Mouse (Mus musculus): Measurements from ENCODE around the gene Togaram2. TPM values are rescaled to one million over a fixed set of nuclear protein-coding genes. Genes with fewer than 3 reads are reported as not detected.
"Not testable (repeated sequence)": the region's sequence is repeated elsewhere in the genome, so short reads cannot be mapped to it uniquely, and the experiment has no call there.

Gene Togaram2
- polyA plus RNA-seq (2015; fragmentation: Nextera tagmentation; extraction: Ambion mirVana) = 0.35 and 0.53 TPM in 2 replicates

DNA sequence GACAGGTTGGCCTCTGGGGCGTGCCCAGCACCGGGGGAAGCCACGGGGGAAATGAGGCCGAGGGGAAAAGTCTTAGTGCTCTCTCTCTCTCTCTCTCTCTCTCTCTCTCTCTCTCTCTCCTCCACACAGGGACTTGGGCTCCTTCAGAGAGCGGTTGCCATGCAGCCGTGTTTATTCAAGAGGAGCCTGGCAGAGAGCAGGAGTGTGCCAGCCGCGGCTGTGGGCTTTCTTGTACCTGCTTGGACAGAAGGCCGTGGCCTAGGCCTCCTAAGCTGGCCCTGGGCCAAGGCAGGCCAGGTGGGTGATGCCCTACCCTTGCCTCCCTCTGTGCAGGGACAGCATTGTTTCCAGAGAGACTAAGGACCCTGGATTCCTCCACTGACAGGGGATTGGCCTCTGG is at the start of gene Togaram2:
Gene Togaram2, plus strand, starts transcription at position 170 of the 400 bp plus-strand sequence.
- 0 out of 2 replicates have a peak, but pooled peaks have one; percentile 41 for ATAC-seq (ENCODE audit: low FRiP score)

DNA sequence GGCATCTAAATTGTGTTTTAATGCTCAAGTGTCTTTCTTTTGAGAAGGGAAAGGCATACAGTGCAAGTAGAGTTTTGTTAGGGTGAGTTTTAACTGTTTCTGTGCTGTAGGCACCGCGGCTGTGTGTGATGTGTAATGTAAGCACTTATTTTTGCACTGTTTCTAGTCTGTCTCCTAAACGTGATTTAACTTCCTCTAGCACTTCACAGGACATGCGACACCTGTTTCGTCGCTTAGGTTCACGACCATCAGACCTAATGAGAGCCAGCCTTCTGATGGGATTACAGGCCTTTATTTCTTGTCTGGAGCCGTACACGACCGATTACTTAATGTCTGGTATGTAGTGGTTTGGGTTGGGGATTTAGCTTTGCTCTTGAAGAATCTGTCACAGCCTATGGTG is 41.3 kb upstream of the Togaram2 start:
- H3K4me2 ChIP-seq = no peak overlapping the region
- no peaks in the 10 kb centered on the region for H3K27me3 ChIP-seq
- no peak for ATAC-seq (ENCODE audit: low FRiP score)
- H3K27ac ChIP-seq = no peak overlapping the region
- no peak overlapping the region for H3K4me3 ChIP-seq
- H3K36me3 ChIP-seq = peaks cover 76% of the 10 kb centered on the region
- no peaks in the 10 kb centered on the region for H3K9me3 ChIP-seq
- H3K9ac ChIP-seq = no peak overlapping the region
- WGBS = 92% methylated on average over 10 of the region's 10 CpGs
- H3K4me1 ChIP-seq (replicated peaks) = no peaks in the 10 kb centered on the region

More for the DNA sequence above, at the start of gene Togaram2:
- H3K9ac ChIP-seq = peak within 1 kb of the TSS; percentile 20; the same call in 1 of the 2 replicates
- no peak within 1 kb of the TSS for H3K4me3 ChIP-seq
- H3K4me2 ChIP-seq = no peak within 1 kb of the TSS
- no peaks in the 10 kb centered on the region for H3K27me3 ChIP-seq
- peaks cover 20% of the 10 kb centered on the region for H3K4me1 ChIP-seq (replicated peaks)
- no peaks in the 10 kb centered on the region for H3K9me3 ChIP-seq
- H3K27ac ChIP-seq = no peak within 1 kb of the TSS
- WGBS = 48% methylated on average over 9 of the region's 9 CpGs
- H3K36me3 ChIP-seq = no peaks in the 10 kb centered on the region

DNA sequence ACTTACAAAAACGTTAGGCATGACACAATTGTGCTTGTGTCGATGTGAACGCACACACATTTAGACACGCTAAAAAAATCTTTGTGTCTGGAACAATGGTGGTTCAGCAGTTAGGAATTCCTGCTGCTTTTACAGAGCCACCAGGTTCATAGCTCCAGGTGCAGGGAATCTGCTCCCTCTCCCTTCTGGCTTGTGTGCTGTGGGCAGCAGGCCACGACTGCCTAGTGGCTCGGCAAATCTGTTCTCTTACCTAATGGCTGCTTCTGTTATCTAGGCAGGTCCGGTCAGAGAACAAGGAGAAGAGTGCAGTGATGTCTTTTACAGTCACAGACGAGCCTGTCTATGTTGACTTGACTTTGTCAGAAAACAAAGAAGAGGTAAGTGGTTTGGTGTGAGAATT is 39.7 kb upstream of the Togaram2 start:
- H3K4me1 ChIP-seq (replicated peaks) = no peaks in the 10 kb centered on the region
- H3K4me2 ChIP-seq = no peak overlapping the region
- no peak overlapping the region for H3K27ac ChIP-seq
- H3K9me3 ChIP-seq = no peaks in the 10 kb centered on the region
- H3K9ac ChIP-seq = no peak overlapping the region
- H3K27me3 ChIP-seq = no peaks in the 10 kb centered on the region
- H3K4me3 ChIP-seq = no peak overlapping the region
- peaks cover 79% of the 10 kb centered on the region for H3K36me3 ChIP-seq
- no peak for ATAC-seq (ENCODE audit: low FRiP score)
- 86% methylated on average over 8 of the region's 8 CpGs for WGBS

DNA sequence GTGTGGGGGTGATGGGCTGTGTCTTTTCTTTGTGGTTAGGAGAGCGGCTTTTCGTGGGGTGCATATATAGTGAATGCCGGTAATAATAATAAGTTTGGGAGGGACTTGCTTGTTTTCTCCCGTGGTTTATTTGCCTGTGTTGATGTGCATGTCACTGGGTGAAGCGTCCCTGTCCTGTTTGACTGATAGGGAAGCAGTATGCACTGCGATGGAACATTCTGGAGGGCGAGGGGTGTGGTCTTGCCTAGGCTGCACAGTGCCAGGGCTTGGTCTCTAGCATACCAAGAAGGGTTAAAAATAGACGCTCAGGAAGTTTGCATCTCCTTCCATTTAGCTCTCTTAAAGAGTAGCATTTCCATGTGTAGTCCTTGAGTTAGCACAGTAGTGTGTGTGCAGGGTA is 36.3 kb upstream of the Togaram2 start:
- Histone ChIP-seq H3K4me2 (no peak overlapping the region), H3K27me3 (no peaks in the 10 kb centered on the region), H3K4me3 (no peak overlapping the region), H3K9me3 (no peaks in the 10 kb centered on the region), H3K9ac (no peak overlapping the region), H3K36me3 (peaks cover 90% of the 10 kb centered on the region), H3K27ac (no peak overlapping the region), H3K4me1 (replicated peaks) (no peaks in the 10 kb centered on the region)
- 93% methylated on average over 8 of the region's 8 CpGs for WGBS
- no peak for ATAC-seq (ENCODE audit: low FRiP score)

DNA sequence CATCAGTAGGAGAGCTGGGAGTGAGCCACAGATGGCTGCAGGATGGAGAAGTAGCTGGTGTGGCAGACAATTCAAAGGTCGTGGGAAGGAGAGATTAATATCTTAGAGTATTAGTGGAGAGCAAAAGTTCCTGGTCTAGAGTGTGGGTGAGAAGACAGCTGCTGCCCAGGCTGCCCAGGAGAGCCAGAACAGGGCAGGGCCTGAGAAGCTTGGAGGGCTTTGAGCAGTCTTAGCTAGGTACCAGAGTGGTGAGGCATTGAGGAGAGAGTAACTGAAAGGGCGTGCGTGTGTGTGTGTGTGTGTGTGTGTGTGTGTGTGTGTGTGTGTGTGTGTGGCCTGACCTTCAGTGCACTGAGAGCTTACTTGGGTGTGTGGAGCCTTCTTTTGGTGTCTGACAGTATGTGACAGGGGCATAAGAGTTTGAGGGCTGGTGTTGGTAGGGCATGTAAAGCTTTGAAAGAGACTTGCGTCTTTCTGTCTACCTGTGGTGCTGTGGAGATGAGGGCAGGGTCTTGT is 35.3 kb upstream of the Togaram2 start:
- Histone ChIP-seq H3K9ac (no peak overlapping the region), H3K36me3 (peaks cover 93% of the 10 kb centered on the region), H3K27ac (no peak overlapping the region), H3K4me2 (no peak overlapping the region), H3K4me3 (no peak overlapping the region), H3K9me3 (no peaks in the 10 kb centered on the region), H3K27me3 (no peaks in the 10 kb centered on the region), H3K4me1 (replicated peaks) (no peaks in the 10 kb centered on the region)
- ATAC-seq (ENCODE audit: low FRiP score) = no peak
- 92% methylated on average over 4 of the region's 4 CpGs for WGBS

DNA sequence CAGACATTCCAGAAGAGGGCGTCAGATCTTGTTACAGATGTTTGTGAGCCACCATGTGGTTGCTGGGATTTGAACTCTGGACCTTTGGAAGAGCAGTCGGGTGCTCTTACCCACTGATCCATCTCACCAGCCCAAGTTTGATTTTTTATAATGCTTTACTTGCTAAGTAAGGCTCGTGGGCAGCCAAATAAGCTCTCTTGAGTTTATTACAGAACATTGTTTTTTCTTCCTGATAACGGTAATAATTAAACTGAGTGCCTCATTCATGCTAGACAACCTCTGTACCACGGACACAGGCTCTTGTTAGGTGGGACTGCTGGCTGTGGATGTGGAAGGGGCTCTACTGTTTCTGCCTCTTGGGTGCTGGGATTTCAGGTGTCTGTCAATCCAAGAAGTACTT is 34.0 kb upstream of the Togaram2 start:
- not testable (repeated sequence) for H3K4me1 ChIP-seq (replicated peaks); H3K9ac ChIP-seq; H3K27me3 ChIP-seq; H3K4me3 ChIP-seq; H3K9me3 ChIP-seq; H3K27ac ChIP-seq; H3K4me2 ChIP-seq; ATAC-seq (ENCODE audit: low FRiP score)
- WGBS = 91% methylated on average over 5 of the region's 5 CpGs
- H3K36me3 ChIP-seq = peaks cover 87% of the 10 kb centered on the region

DNA sequence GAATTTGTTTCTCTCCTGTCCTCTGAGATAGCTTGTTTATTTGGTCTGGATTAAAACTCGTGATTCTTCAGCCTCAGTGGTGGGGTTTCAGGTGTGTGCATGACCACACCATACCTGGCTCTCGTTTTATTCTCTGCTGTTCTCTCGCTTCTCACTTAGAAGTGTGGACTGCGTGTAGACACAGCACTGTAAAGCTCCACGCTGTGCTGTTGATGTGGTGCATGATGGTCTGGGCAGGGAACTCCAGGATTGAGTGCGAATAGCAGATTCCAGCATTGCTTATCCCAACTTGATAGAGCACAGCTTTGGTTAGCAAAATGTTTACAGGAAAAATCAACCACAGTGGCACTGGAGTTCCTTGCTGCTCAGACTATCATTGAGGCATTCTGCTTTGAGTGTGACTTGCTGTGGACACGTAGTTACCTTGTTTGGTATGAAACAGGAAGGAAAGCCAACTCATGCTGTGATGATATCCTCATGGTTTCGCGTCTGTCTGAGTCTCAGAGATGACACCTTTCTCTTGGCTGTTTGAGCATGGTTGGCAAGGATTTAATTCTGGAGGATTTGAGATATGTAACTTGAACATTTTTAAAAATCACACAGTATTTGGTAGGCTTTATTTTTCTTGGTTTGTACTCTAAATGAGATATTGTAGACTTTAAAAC is 32.5 kb upstream of the Togaram2 start:
- H3K27me3 ChIP-seq = no peaks in the 10 kb centered on the region
- no peaks in the 10 kb centered on the region for H3K9me3 ChIP-seq
- H3K36me3 ChIP-seq = peaks cover 85% of the 10 kb centered on the region
- H3K4me3 ChIP-seq = no peak overlapping the region
- H3K27ac ChIP-seq = no peak overlapping the region
- no peaks in the 10 kb centered on the region for H3K4me1 ChIP-seq (replicated peaks)
- no peak for ATAC-seq (ENCODE audit: low FRiP score)
- WGBS = 93% methylated on average over 9 of the region's 9 CpGs
- H3K9ac ChIP-seq = no peak overlapping the region
- H3K4me2 ChIP-seq = no peak overlapping the region

DNA sequence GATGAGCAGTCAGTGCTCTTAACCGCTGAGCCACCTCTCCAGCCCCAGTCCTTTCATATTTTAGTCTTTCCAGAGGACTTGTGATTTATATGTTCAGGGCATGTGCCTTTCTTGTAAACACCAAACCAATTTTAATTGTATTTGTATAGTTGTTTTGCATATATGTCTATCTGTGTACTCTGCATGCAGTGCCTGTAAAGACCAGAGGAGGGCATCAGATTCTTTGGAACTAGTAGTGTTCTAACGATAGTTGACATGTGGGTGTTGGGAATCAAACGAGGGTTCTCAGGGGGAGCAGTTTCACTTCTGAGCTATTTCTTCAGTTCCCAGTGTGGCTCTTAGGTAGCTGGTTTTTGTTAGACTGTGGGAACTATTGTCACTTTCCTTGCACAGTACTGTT is 30.9 kb upstream of the Togaram2 start:
- Histone ChIP-seq H3K9ac (no peak overlapping the region), H3K4me1 (replicated peaks) (no peaks in the 10 kb centered on the region), H3K9me3 (no peaks in the 10 kb centered on the region), H3K4me3 (no peak overlapping the region), H3K27me3 (no peaks in the 10 kb centered on the region), H3K27ac (no peak overlapping the region), H3K4me2 (no peak overlapping the region), H3K36me3 (peaks cover 73% of the 10 kb centered on the region)
- WGBS = 89% methylated on average over 3 of the region's 3 CpGs
- no peak for ATAC-seq (ENCODE audit: low FRiP score)

DNA sequence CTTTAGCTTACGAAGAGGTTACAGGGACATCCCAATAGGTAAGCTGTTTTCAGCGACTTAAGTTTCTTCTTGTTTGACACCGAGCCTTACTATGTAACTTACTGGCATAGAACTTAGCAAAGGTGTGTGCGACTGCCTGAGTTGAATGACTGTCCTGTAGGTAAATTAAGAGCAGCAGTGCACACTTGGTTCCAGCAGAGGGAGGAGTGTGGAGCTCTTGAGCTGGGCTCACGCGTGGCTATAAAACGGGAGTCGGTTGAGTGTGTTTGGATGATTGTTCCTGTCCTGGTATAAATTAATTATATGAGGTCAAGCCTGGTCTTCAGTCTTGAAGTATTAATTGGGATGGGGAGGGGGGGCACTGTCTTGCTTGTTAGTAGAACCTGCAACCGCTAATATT is 23.1 kb upstream of the Togaram2 start:
- H3K9me3 ChIP-seq = no peaks in the 10 kb centered on the region
- no peak overlapping the region for H3K4me2 ChIP-seq
- 92% methylated on average over 9 of the region's 9 CpGs for WGBS
- H3K27ac ChIP-seq = no peak overlapping the region
- no peaks in the 10 kb centered on the region for H3K4me1 ChIP-seq (replicated peaks)
- no peak overlapping the region for H3K9ac ChIP-seq
- H3K36me3 ChIP-seq = peaks cover 61% of the 10 kb centered on the region
- no peak for ATAC-seq (ENCODE audit: low FRiP score)
- no peak overlapping the region for H3K4me3 ChIP-seq
- no peaks in the 10 kb centered on the region for H3K27me3 ChIP-seq

DNA sequence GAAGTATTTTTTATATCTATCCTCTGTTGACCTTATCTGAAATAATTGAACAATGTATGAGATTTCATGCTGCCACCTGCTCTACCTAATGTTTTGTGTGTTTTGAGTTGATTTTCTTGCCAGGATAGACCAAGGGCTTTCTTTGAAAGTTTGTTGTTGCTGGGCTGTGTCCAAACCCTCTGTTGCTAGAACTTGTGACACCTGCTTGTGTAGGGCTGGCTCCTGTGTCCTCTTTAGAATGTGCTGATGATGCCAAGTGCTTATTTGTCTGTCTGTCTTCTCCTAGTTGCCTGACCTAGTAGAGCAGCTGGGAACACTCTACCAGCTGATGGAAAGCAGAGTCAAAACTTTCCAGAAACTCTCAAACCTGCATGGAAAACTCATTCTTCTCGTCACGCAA is 20.6 kb upstream of the Togaram2 start:
- 95% methylated on average over 2 of the region's 2 CpGs for WGBS
- H3K27me3 ChIP-seq = no peaks in the 10 kb centered on the region
- no peaks in the 10 kb centered on the region for H3K4me1 ChIP-seq (replicated peaks)
- no peak overlapping the region for H3K27ac ChIP-seq
- peaks cover 59% of the 10 kb centered on the region for H3K36me3 ChIP-seq
- H3K4me2 ChIP-seq = no peak overlapping the region
- H3K9me3 ChIP-seq = no peaks in the 10 kb centered on the region
- no peak overlapping the region for H3K4me3 ChIP-seq
- no peak overlapping the region for H3K9ac ChIP-seq
- no peak for ATAC-seq (ENCODE audit: low FRiP score)

DNA sequence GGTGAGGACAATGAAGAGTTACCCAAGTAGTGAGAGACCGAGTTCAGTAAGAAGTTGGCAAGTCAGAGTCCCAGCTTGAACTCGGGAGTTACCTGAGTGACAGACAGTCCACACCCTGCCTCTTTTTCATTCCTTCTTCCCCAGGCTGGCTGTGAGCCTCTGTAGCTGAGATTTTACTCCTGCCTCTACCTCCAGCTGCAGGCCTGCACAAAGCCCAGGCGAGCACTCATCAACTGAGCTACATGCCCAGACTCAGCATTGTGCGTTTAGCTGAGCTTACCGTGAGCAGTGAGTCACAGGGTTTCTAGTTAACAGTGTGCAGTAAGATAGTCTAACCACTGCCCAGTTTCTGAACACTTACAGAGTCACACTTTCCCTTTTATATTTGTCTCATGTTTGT is 20.1 kb upstream of the Togaram2 start:
- no peak for ATAC-seq (ENCODE audit: low FRiP score)
- Histone ChIP-seq H3K4me3 (no peak overlapping the region), H3K4me1 (replicated peaks) (no peaks in the 10 kb centered on the region), H3K27me3 (no peaks in the 10 kb centered on the region), H3K9me3 (no peaks in the 10 kb centered on the region), H3K9ac (no peak overlapping the region), H3K36me3 (peaks cover 63% of the 10 kb centered on the region), H3K4me2 (no peak overlapping the region), H3K27ac (no peak overlapping the region)
- 94% methylated on average over 5 of the region's 5 CpGs for WGBS

DNA sequence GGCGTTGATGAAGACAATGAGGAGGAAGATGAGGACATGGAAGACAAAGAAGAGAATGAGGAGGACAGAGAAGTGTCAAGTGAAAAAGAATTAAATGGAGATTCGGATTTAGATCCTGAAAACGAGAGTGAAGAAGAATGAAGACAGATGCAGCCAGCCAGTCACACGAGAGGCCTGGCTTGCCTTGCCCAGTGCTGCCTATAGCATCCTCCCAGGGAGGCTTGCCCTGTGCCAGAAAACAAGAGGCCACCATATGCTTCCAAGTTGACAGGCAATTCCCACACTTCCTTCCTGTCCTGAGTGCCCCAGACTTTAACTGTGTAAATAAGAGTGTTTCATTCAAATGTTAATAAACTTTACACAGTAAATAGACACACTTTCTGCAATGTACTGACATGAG is 15.5 kb upstream of the Togaram2 start:
- ATAC-seq (ENCODE audit: low FRiP score) = no peak
- H3K4me2 ChIP-seq = no peak overlapping the region
- H3K36me3 ChIP-seq = peaks cover 35% of the 10 kb centered on the region
- H3K27me3 ChIP-seq = no peaks in the 10 kb centered on the region
- no peaks in the 10 kb centered on the region for H3K9me3 ChIP-seq
- no peak overlapping the region for H3K9ac ChIP-seq
- H3K27ac ChIP-seq = no peak overlapping the region
- no peak overlapping the region for H3K4me3 ChIP-seq
- WGBS = 78% methylated on average over 4 of the region's 4 CpGs
- 0 out of 2 replicates have a peak, but pooled peaks cover 2% of the 10 kb centered on the region for H3K4me1 ChIP-seq (replicated peaks)

DNA sequence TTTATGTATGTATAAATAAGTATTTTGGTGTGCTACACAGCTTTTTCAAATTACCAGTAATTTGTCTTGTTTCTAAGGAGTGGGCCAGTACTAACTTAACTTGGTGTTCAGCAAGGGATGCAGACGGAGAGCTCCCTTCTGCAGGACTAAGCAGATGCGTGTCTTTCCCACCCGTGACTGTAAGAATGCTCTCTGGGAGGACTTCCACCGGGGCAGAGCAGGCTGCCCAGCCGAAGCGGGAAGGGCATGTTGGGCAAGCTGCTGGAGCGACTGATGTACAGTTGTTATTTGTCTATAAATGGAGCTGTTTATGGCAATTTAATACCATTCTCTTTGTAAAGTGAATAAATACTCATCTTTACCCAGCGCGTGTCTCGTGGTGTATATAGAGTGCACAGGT is 14.4 kb upstream of the Togaram2 start:
- ATAC-seq (ENCODE audit: low FRiP score) = no peak
- Histone ChIP-seq H3K9ac (no peak overlapping the region), H3K4me3 (no peak overlapping the region), H3K36me3 (peaks cover 26% of the 10 kb centered on the region), H3K4me2 (no peak overlapping the region), H3K4me1 (replicated peaks) (0 out of 2 replicates have a peak, but pooled peaks cover 5% of the 10 kb centered on the region), H3K27ac (no peak overlapping the region), H3K27me3 (no peaks in the 10 kb centered on the region), H3K9me3 (no peaks in the 10 kb centered on the region)
- 90% methylated on average over 10 of the region's 10 CpGs for WGBS
